Mouse (Mus musculus): ENCODE data around the gene Lif.

- TF ChIP-seq CTCF (IDR thresholded peaks at IDR 0.05; ENCODE audit: low read depth) (no peak), EP300 (IDR thresholded peaks at IDR 0.05; ENCODE audit: low read depth) (no peak)
Measured at GRCm38 (mm10) chr11:4240151-4240550, 17.2 kb upstream of the Lif start.

All from liver, embryonic 14.5 days (tissue).